Mouse (Mus musculus): ENCODE data around the gene Nyap2. TPM values are rescaled to one million over a fixed set of nuclear protein-coding genes. Genes with fewer than 3 reads are reported as not detected.

Gene Nyap2
- total RNA-seq (2021): 10 to 100 TPM; 42.9 to 43.4 TPM
- long read RNA-seq, experiment 1, full-length matches to known transcripts: 7 of 10 reads
- long read RNA-seq, experiment 1, partial matches to known transcripts: 2 of 10 reads
- long read RNA-seq, experiment 1, other reads (novel, unspliced or antisense): 1 of 10 reads
- long read RNA-seq, experiment 2, partial matches to known transcripts: 2 of 6 reads
- long read RNA-seq, experiment 2, other reads (novel, unspliced or antisense): 4 of 6 reads

DNA sequence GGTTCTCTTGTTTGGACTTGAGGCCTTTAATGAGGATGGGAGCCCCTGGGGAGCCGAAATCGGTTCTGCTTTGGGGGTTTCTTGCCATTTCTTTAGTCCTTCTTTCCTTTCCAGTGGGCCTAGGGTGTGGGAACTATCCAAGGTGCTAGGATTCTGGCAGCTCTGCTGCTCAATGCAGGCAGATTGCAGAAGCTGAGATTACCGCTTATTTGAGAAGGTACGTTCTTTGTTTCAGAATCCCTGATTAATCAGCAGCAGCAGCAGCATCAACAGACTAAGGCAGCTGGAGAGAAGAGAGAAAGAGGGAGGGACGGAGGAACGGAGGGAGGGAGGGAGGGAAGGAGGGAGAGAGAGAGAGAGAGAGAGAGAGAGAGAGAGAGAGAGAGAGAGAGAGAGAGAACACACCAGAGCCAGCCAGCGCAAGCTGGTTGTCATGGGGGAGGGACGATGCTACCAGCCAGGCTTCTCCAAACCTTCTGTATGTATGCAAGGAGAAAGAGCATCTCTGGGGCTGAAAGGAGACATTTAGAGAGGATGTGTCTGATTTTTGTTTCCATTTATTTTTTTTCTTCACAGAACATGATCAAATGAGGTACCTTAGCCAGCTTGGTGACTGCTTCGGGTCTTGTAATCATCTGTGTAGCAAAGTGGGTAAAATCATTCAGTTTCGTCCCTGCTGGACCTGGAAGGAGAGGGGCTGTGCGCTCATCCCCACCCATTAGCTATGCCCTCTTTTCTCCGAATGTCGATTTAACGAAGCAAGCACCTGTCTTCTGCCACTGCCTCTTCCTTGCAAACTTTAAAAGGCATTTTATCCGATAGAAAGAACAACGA, at the start of gene Nyap2:
Nyap2 (plus strand) TSS at position 120 of the 834 bp plus-strand sequence.
- H3K4me3 ChIP-seq: peak within 1 kb of the TSS; percentile 63
- peak; percentile 58 to 61 for DNase-seq (ENCODE audit: extremely low spot score in 1 of 2, low spot score in 2 of 2)
- TF ChIP-seq CTCF (IDR thresholded peaks at IDR 0.05): no peak
- intact Hi-C loops (cut with DNase I): loop anchor here (2.0 to 5.0 kb wide), 4 partner anchors 104 to 222 kb away; no protein-coding TSS in a partner anchor
- peak within 1 kb of the TSS; percentile 97 for H3K27ac ChIP-seq

DNA sequence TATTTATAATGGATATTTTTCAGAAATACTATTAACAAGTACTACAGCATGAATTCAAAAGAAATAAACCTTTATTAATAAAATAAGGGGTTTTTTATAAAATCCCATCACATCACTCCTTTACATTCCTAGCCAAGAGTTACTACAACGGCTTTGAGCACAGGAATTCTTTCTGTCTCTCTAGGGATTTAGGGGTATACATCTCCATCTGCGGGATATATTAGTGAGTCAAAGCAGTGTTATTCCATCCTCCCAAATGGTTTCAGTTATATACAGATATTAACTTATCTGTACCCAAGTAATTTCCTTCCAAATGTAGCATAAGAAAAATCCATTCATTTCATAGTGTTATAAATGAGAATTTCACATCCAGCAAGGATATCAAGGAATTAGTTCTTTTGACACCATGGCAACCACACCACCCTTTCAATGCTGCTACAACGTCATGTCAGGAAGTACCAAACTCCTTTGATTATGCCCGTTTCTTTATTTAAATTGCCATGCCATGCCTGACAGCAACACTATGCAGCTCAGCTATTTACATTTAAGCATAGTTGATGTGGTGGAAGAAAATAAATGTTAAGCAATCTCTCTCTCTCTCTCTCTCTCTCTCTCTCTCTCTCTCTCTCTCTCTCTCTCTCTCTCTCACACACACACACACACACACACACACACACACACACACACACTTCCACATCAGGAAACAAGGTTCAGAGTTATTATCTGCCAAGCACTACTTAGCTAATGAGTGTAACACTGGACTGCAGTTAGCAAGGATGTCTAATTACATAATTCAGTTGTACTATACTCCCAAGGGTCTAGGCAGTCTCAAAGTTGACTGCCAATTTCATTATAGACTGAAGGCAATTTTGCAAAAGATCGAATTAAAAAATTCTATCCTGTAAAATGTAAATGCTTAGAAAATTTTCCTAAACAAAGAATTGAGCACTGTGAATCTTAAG, 33.6 kb upstream of the Nyap2 start:
- intact Hi-C loops (cut with DNase I): no loop called here
- no peak for DNase-seq (ENCODE audit: extremely low spot score in 1 of 2, low spot score in 2 of 2)
- Histone ChIP-seq H3K4me3 (no peak overlapping the region), H3K27ac (no peak overlapping the region)
- TF ChIP-seq CTCF (IDR thresholded peaks at IDR 0.05): no peak

DNA sequence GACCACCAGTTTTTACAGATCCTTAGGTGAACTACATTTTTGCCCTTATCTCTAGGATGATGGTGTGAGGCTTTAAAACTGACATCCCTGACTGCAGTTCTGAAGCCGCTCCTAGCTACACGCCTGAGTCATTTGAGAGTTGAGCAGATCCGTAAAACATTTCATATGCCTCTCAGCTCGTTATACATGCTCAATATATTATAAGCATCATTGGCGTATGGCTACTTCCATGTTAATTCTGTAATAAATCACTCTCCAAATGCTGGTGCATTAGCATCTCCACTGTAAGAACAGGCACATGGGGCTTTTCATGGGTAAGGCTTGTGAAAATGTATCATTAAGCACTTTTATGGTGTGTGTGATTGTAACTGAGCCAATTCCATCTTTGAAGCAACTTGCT, 18.4 kb upstream of the Nyap2 start:
- H3K27ac ChIP-seq: no peak overlapping the region
- intact Hi-C loops (cut with DNase I): no loop called here
- DNase-seq (ENCODE audit: extremely low spot score in 1 of 2, low spot score in 2 of 2): no peak

DNA sequence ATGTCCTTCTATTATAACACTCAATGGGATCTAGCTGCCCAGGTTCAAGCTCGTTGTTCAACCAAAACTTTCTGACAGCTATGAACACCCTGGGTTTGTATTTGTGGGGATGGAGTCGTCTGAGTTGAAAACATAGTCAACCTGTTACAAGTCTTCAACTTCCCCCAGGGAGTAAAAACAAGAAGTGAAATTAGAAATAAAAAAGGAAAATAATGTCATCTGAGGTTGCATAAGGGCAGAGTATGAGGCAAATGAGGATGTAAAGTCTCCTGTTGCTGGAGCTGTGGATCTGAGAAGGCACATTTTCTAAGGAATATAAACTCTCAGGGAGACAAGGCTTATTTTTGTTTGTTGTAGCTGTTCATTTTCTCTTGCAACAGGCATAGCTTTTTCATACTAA, 17.9 kb upstream of the Nyap2 start:
- no peak overlapping the region for H3K4me3 ChIP-seq
- intact Hi-C loops (cut with DNase I): no loop called here
- DNase-seq (ENCODE audit: extremely low spot score in 1 of 2, low spot score in 2 of 2): no peak
- TF ChIP-seq CTCF (IDR thresholded peaks at IDR 0.05): no peak
- no peak overlapping the region for H3K27ac ChIP-seq

More for the DNA sequence above, 18.4 kb upstream of the Nyap2 start:
- no peak overlapping the region for H3K4me3 ChIP-seq
- TF ChIP-seq CTCF (IDR thresholded peaks at IDR 0.05): no peak

DNA sequence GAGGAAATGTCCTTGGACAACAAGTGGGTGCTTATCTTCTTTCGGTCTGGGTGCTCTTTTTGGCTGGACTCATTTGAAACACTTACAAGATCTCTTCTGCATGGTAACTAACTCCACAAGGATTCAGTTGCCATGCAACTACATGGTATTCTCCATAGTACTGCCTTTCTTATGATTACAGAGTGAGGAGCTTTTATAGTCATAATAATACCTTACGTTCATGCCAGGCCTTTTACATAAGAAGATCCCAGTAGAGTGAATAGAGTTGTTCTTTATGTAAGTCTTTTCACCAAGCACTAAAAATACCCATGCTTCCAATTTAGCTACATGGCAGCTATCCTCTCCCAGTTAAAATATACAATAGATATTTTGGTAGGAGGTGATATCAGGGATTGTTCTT, 13.9 kb upstream of the Nyap2 start:
- DNase-seq (ENCODE audit: extremely low spot score in 1 of 2, low spot score in 2 of 2): no peak
- no peak for TF ChIP-seq CTCF (IDR thresholded peaks at IDR 0.05)
- Histone ChIP-seq H3K4me3 (no peak overlapping the region), H3K27ac (peak overlapping the region; percentile 73)
- intact Hi-C loops (cut with DNase I): loop anchor here (5.0 kb wide), 1 partner anchor 224 kb away; no protein-coding TSS in a partner anchor

DNA sequence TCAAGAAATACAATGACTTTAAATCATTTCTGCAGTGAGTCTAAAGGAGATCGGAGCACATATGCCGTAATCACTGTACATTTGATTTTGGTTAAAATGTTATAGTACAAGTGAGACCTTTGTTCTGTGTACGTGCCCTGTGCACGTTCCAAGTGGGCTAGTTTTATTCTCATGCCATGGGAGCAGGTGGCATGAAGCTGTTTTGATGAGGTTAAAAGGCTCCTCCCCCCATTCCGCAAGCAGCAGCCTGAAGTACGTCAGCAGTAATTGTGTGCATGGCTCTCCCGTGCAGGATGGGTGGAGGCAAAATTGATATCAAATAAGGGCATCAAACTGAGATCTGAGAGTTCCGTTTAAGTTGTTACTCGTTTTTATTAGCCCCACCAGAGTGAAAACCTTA, 491 bp upstream of the Nyap2 start:
- peak; percentile 49 to 55 for DNase-seq (ENCODE audit: extremely low spot score in 1 of 2, low spot score in 2 of 2)
- Histone ChIP-seq H3K27ac (peak overlapping the region; percentile 97), H3K4me3 (peak overlapping the region; percentile 63)
- intact Hi-C loops (cut with DNase I): loop anchor here (2.0 to 5.0 kb wide), 4 partner anchors 105 to 221 kb away; no protein-coding TSS in a partner anchor
- TF ChIP-seq CTCF (IDR thresholded peaks at IDR 0.05): no peak

DNA sequence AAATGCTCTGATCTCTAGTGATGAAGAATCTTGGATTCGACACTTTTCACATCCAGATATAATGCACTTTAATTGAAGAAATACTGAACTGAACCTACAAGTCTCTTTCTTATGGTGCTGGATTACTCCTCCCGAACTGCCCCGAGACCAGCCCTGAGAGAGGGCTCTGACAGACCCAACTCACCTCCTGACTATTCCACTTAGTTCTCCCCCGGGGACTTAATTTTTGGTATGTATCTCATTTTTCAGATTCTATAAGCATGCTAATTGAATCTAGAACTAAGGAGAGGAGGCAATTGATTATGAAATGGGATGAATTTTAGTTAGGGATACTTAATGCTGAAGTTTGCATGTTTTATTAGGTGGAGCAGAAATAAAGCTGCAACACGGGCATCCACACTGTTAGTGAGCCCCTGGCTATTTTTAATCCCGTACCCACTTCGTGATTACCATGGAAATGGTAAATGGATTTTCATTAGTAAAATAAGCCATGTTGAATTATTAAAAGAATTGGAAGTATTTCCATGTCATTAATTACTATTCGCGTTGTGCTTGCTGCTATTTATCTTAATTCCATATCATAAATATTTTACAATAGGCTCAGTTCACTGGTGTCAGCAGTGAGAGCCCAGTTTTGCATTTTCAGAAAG, 1.0 kb downstream of the Nyap2 start:
- Histone ChIP-seq H3K4me3 (peak overlapping the region; percentile 63), H3K27ac (peak overlapping the region; percentile 97)
- intact Hi-C loops (cut with DNase I): loop anchor here (2.0 to 5.0 kb wide), 4 partner anchors 103 to 223 kb away; no protein-coding TSS in a partner anchor
- DNase-seq (ENCODE audit: extremely low spot score in 1 of 2, low spot score in 2 of 2): no peak
- TF ChIP-seq CTCF (IDR thresholded peaks at IDR 0.05): no peak

DNA sequence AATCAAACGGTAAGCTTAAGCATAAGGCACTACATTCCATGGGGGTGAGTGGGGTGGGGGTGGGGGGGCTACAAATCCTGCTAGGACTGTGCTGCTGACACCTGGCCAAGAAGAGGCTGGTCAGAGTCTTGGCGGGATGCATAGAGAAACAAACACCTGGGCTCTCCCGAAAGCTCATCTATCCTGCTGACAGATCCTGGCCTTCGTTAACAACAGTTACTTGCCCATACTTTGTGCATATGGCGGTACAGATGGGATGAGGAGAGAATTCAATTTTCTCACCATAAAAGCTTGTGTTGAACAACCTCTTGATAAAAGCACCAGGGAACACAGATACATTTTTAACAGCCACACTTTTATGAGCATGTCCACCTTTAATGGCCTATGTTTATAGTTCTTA, 10.7 kb downstream of the Nyap2 start:
- intact Hi-C loops (cut with DNase I): no loop called here
- Histone ChIP-seq H3K4me3 (no peak overlapping the region), H3K27ac (no peak overlapping the region)
- TF ChIP-seq CTCF (IDR thresholded peaks at IDR 0.05): no peak
- no peak for DNase-seq (ENCODE audit: extremely low spot score in 1 of 2, low spot score in 2 of 2)

DNA sequence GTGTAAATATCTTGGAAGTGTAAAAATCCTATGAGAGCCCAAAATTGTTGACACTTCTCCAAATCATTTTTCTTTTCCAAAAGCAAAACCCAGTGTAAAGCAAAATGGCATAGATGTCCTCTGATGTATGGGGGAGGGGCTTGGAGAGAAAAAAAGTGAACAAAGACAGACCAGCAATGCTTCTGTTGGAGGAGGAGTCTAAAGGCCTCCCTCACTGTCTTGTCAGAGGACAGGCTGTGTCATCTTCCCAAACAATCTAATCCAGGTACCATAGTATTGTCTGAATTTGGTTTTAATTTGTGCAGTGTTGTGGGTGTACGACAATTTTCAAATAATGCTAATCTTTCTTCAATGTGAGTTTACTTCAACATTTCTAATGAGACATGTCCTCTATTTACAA, 13.7 kb downstream of the Nyap2 start:
- no peak for DNase-seq (ENCODE audit: extremely low spot score in 1 of 2, low spot score in 2 of 2)
- Histone ChIP-seq H3K4me3 (no peak overlapping the region), H3K27ac (no peak overlapping the region)
- no peak for TF ChIP-seq CTCF (IDR thresholded peaks at IDR 0.05)
- intact Hi-C loops (cut with DNase I): no loop called here

DNA sequence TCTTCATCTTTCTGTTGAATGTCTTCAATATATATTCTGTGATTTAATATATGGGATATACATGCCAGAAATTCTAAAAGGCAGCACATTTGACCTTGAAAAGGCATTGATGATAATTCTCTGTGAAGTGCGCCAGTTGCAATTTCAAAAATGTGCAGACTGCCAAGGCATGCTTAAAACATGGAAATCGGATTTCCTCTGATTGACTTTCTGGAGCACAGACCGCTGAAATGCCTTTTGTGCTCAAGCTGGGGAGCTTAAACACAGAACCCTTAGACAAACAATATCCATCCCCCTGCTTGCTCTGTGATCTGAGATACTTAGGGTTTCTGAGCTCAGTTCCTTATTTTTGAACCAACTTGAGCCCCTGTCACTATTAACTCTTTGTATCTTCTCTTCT, 14.2 kb downstream of the Nyap2 start:
- no peak for TF ChIP-seq CTCF (IDR thresholded peaks at IDR 0.05)
- DNase-seq (ENCODE audit: extremely low spot score in 1 of 2, low spot score in 2 of 2): no peak
- Histone ChIP-seq H3K27ac (no peak overlapping the region), H3K4me3 (no peak overlapping the region)
- intact Hi-C loops (cut with DNase I): no loop called here

DNA sequence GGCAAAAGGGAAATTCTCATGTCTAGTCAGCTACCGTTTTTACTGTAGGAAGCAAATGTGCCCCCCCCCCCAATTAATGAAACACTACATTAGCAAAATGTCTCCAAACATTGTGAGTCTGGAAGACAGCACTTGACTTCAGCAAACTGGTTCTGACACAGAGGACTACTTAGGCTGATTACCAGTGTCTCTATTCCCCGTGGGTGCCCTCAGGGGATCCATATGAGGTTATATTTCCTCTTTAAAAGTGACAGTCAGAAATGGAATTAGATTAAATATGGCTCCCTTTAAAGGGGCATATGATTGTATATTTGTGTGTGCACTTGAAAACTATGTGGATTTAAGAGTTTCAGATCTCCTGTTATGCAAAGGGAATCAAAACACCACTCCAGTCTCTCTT, 15.3 kb downstream of the Nyap2 start:
- DNase-seq (ENCODE audit: extremely low spot score in 1 of 2, low spot score in 2 of 2): no peak
- no peak for TF ChIP-seq CTCF (IDR thresholded peaks at IDR 0.05)
- Histone ChIP-seq H3K4me3 (no peak overlapping the region), H3K27ac (no peak overlapping the region)
- intact Hi-C loops (cut with DNase I): no loop called here
